In genomic region chr11:34308731-34309130, GRCm38 (mm10) we compare ENCODE assay signal across 23 mouse cellular contexts. TPM values are rescaled to one million over a fixed set of nuclear protein-coding genes. Genes with fewer than 3 reads are reported as not detected.
DNase-seq lines count a peak whose midpoint lies in the region; ATAC-seq and TF ChIP-seq lines count a peak whose summit lies in the region.
"Had no signal": no experiment of that assay in that cellular context is flagged by ENCODE, and none has a peak within 500 bp of the region (broad histone marks: within the 10 kb centered on the region; RNA-seq: fewer than 3 reads in every experiment).

No protein-coding gene starts in this region.

- H3K9ac ChIP-seq in midbrain, postnatal 0 days (replicated peaks; ENCODE audit: low read length, poor library complexity, severe bottlenecking), result no peak overlapping the region
- no peak overlapping the region for H3K9ac ChIP-seq in midbrain, embryonic 13.5 days (replicated peaks)
- H3K9ac ChIP-seq: embryonic facial prominence, embryonic 12.5 days; forebrain, embryonic 13.5 days; forebrain, embryonic 15.5 days; forebrain, postnatal 0 days had no signal

- H3K4me3 ChIP-seq in midbrain, postnatal 0 days (ENCODE audit: low read depth, low read length), result no peak overlapping the region
- no peak overlapping the region for H3K4me3 ChIP-seq in midbrain, embryonic 13.5 days (replicated peaks)
- H3K4me3 ChIP-seq: embryonic facial prominence, embryonic 10.5 days; embryonic facial prominence, embryonic 12.5 days; forebrain, embryonic 13.5 days; forebrain, embryonic 15.5 days had no signal

- DNase-seq in midbrain, postnatal 0 days (ENCODE audit: low spot score), result no peak
- peak; percentile 63 for DNase-seq in adrenal gland, adult 8-10 months
- DNase-seq in adrenal gland, postnatal 14 days, result peak; percentile 51
- peak; percentile 55 to 56 for DNase-seq in adrenal gland, postnatal 36 days
- no peak for DNase-seq in kidney, postnatal 10 days
- no peak for DNase-seq in layer of hippocampus, postnatal 10 days (ENCODE audit: low spot score in 2 of 2)
- DNase-seq in spleen, adult 18-20 months, result no peak
- DNase-seq: cerebellum, adult 11-12 months; cerebellum, adult 2 months; cerebellum, adult 9-10 months; cerebellum, postnatal 10 days; cerebellum, postnatal 25 days; forebrain, postnatal 0 days had no signal

- H3K9me3 ChIP-seq in midbrain, postnatal 0 days (ENCODE audit: low read length), result no peaks in the 10 kb centered on the region
- no peaks in the 10 kb centered on the region for H3K9me3 ChIP-seq in midbrain, embryonic 13.5 days
- H3K9me3 ChIP-seq: embryonic facial prominence, embryonic 10.5 days; embryonic facial prominence, embryonic 12.5 days; forebrain, embryonic 13.5 days; forebrain, embryonic 15.5 days had no signal

- no peaks in the 10 kb centered on the region for H3K36me3 ChIP-seq in midbrain, postnatal 0 days (ENCODE audit: insufficient read depth, low read length)
- no peaks in the 10 kb centered on the region for H3K36me3 ChIP-seq in midbrain, embryonic 13.5 days
- H3K36me3 ChIP-seq: embryonic facial prominence, embryonic 10.5 days; embryonic facial prominence, embryonic 12.5 days; forebrain, embryonic 15.5 days; G1E had no signal

- no peak for ATAC-seq in midbrain, postnatal 0 days (ENCODE audit: low FRiP score)
- no peak for ATAC-seq in midbrain, embryonic 13.5 days
- ATAC-seq: activated CD4-positive, CD25-positive, alpha-beta regulatory T cell, adult 4 months; CD4-positive, CD25-positive, alpha-beta regulatory T cell, adult 4 months; forebrain, embryonic 13.5 days; forebrain, embryonic 15.5 days; forebrain, postnatal 0 days; Patski had no signal

- no peak overlapping the region for H3K4me2 ChIP-seq in midbrain, postnatal 0 days (ENCODE audit: low read depth, low read length, poor library complexity, severe bottlenecking)
- H3K4me2 ChIP-seq in midbrain, embryonic 13.5 days (replicated peaks), result no peak overlapping the region
- H3K4me2 ChIP-seq: embryonic facial prominence, embryonic 12.5 days; forebrain, embryonic 13.5 days; forebrain, embryonic 15.5 days had no signal

- WGBS in midbrain, postnatal 0 days, result 97% methylated on average over 3 of the region's 3 CpGs
- WGBS in midbrain, embryonic 13.5 days, result 94% methylated on average over 3 of the region's 3 CpGs

- no peaks in the 10 kb centered on the region for H3K27me3 ChIP-seq in midbrain, postnatal 0 days (ENCODE audit: insufficient read depth, low read length)
- peaks cover 28% of the 10 kb centered on the region for H3K27me3 ChIP-seq in midbrain, embryonic 13.5 days
- H3K27me3 ChIP-seq: CH12.LX; embryonic facial prominence, embryonic 12.5 days; forebrain, embryonic 13.5 days; forebrain, embryonic 15.5 days had no signal

- H3K4me1 ChIP-seq in midbrain, postnatal 0 days (ENCODE audit: insufficient read depth, low read length), result no peaks in the 10 kb centered on the region
- no peaks in the 10 kb centered on the region for H3K4me1 ChIP-seq in midbrain, embryonic 13.5 days (replicated peaks)
- H3K4me1 ChIP-seq: embryonic facial prominence, embryonic 10.5 days; embryonic facial prominence, embryonic 12.5 days; forebrain, embryonic 13.5 days; forebrain, embryonic 15.5 days had no signal

- no peak overlapping the region for H3K27ac ChIP-seq in midbrain, postnatal 0 days (ENCODE audit: low read depth, low read length)
- H3K27ac ChIP-seq in midbrain, embryonic 13.5 days, result no peak overlapping the region
- H3K27ac ChIP-seq: embryonic facial prominence, embryonic 10.5 days; embryonic facial prominence, embryonic 12.5 days; forebrain, embryonic 13.5 days; forebrain, embryonic 15.5 days had no signal

- 0 out of 2 replicates have a peak, but pooled peaks have one; percentile 3 for TF ChIP-seq CTCF in midbrain, postnatal 0 days (IDR thresholded peaks at IDR 0.05)

RNA-seq across cellular contexts. Expression of gene Fam196b, which starts 5.9 kb away (rescaled TPM):
- total RNA-seq in midbrain, postnatal 0 days (2014; rRNA removed), result 9.2 and 10.1 TPM in 2 replicates
- 3.2 and 3.4 TPM in 2 replicates for polyA plus RNA-seq in midbrain, postnatal 0 days (2015; fragmentation: Nextera tagmentation; extraction: Ambion mirVana)
- polyA plus RNA-seq in midbrain, embryonic 13.5 days (2015; fragmentation: Nextera tagmentation; extraction: Ambion mirVana), result 3.2 and 3.4 TPM in 2 replicates
- total RNA-seq in adrenal gland, adult 8-10 months (2022), result under 1 TPM in 2 of 4 experiments, not detected in 2; 0.06 to 0.11 TPM
- total RNA-seq in adrenal gland, postnatal 14 days (2021), result not detected in 2 replicates
- under 1 TPM in 1 of 2 experiments, not detected in 1; 0.07 TPM for total RNA-seq in adrenal gland, postnatal 36 days (2021)
- 1 to 10 TPM in 1 of 2 experiments, under 1 TPM in 1; 0.87 to 1.2 TPM for total RNA-seq in layer of hippocampus, postnatal 10 days (2021)
- polyA plus RNA-seq: G1E, Patski had no signal

Comparison
In these comparisons a context has a peak if more than half of its experiments do, and no peak if none do; other contexts are left out.
1. DNase-seq: peak in adrenal gland, adult 8-10 months (single experiment), adrenal gland, postnatal 14 days (single experiment) and adrenal gland, postnatal 36 days (2 of 2); none in midbrain, postnatal 0 days (single experiment), kidney, postnatal 10 days (single experiment), layer of hippocampus, postnatal 10 days (0 of 2) and spleen, adult 18-20 months (0 of 2).